Mouse (Mus musculus): ENCODE measurements around the gene Ptgis. TPM values are rescaled to one million over a fixed set of nuclear protein-coding genes. Genes with fewer than 3 reads are reported as not detected.

Ptgis gene
- polyA plus RNA-seq, 1 experiment from 2014 or later, result 5.6 TPM

DNA sequence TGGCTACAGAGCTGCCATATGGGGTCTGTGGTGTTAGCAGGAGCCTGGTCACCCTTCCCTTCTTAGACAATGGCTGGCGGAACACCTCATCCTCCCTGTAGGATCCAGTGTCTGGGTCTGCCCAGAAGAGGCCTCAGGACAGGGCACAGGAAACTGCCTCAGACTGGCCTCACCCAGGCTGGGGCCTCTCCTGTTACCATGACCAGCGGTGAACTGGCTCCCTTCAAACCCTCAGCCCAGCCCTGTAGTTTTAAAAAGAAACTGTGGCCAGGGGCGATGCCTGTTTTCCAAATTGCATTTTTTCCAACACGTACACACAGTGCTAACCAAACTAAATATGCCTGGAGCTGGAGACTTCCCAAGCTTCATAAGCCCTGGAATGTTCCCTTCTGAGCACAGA, 20.7 kb upstream of the Ptgis start:
- no peak overlapping the region for H3K9ac ChIP-seq (replicated peaks)
- no peak overlapping the region for H3K27ac ChIP-seq (replicated peaks)
- no peaks in the 10 kb centered on the region for H3K9me3 ChIP-seq (replicated peaks)
- no peaks in the 10 kb centered on the region for H3K27me3 ChIP-seq (replicated peaks)
- H3K4me2 ChIP-seq, result no peak overlapping the region
- no peaks in the 10 kb centered on the region for H3K36me3 ChIP-seq
- WGBS, result 87% methylated on average over 4 of the region's 4 CpGs
- no peaks in the 10 kb centered on the region for H3K4me1 ChIP-seq
- H3K4me3 ChIP-seq (replicated peaks), result no peak overlapping the region
- no peak for ATAC-seq (ENCODE audit: low FRiP score)

- Histone ChIP-seq H3K4me2 (no peak overlapping the region), H3K27ac (replicated peaks) (no peak overlapping the region), H3K9ac (replicated peaks) (no peak overlapping the region), H3K27me3 (replicated peaks) (no peaks in the 10 kb centered on the region), H3K4me3 (replicated peaks) (no peak overlapping the region), H3K9me3 (replicated peaks) (no peaks in the 10 kb centered on the region), H3K36me3 (no peaks in the 10 kb centered on the region), H3K4me1 (no peaks in the 10 kb centered on the region)
- whole genome bisulfite sequencing, result 62% methylated on average over 3 of the region's 3 CpGs
- ATAC-seq (ENCODE audit: low FRiP score), result no peak
These were observed 17.4 kb upstream of the Ptgis start for GRCm38 (mm10) chr2:167257790-167258189.

GRCm38 (mm10) chr2:167254808-167255207, 14.4 kb upstream of the Ptgis start:
- Histone ChIP-seq H3K9me3 (replicated peaks) (no peaks in the 10 kb centered on the region), H3K4me2 (no peak overlapping the region), H3K27ac (replicated peaks) (no peak overlapping the region), H3K4me1 (0 out of 2 replicates have a peak, but pooled peaks cover 8% of the 10 kb centered on the region), H3K4me3 (replicated peaks) (no peak overlapping the region), H3K36me3 (no peaks in the 10 kb centered on the region), H3K9ac (replicated peaks) (no peak overlapping the region), H3K27me3 (replicated peaks) (no peaks in the 10 kb centered on the region)
- WGBS, result 83% methylated on average over 6 of the region's 6 CpGs
- ATAC-seq (ENCODE audit: low FRiP score), result no peak

DNA sequence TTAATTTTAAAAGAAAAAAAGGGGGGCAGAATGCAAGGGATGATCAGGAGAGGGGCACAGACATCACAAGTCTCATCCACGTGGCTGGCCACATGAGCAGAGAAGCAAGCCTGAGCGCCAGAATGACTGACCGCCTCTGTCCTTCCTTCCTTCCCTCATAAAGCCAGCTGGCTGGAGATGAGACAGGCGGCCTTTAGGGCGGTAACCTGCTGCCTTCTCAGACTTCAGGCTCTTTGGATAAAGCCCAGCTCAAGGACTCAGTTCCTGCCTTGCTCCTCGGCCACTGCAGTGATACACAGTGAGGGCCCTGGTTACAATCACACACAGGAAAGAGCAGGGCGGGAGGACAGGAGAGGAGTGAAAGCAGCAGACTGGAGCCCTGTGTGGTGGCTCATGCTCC, 13.8 kb upstream of the Ptgis start:
- Histone ChIP-seq H3K9ac (replicated peaks) (no peak overlapping the region), H3K27ac (replicated peaks) (no peak overlapping the region), H3K36me3 (no peaks in the 10 kb centered on the region), H3K9me3 (replicated peaks) (no peaks in the 10 kb centered on the region), H3K4me2 (no peak overlapping the region), H3K4me3 (replicated peaks) (no peak overlapping the region), H3K4me1 (0 out of 2 replicates have a peak, but pooled peaks cover 8% of the 10 kb centered on the region), H3K27me3 (replicated peaks) (no peaks in the 10 kb centered on the region)
- 63% methylated on average over 7 of the region's 7 CpGs for WGBS
- ATAC-seq (ENCODE audit: low FRiP score), result no peak

GRCm38 (mm10) chr2:167253476-167253875, 13.1 kb upstream of the Ptgis start:
- Histone ChIP-seq H3K27me3 (replicated peaks) (no peaks in the 10 kb centered on the region), H3K4me3 (replicated peaks) (no peak overlapping the region), H3K36me3 (no peaks in the 10 kb centered on the region), H3K4me2 (no peak overlapping the region), H3K9me3 (replicated peaks) (no peaks in the 10 kb centered on the region), H3K4me1 (0 out of 2 replicates have a peak, but pooled peaks cover 8% of the 10 kb centered on the region), H3K9ac (replicated peaks) (no peak overlapping the region), H3K27ac (replicated peaks) (no peak overlapping the region)
- 89% methylated on average over 5 of the region's 5 CpGs for WGBS
- no peak for ATAC-seq (ENCODE audit: low FRiP score)

- Histone ChIP-seq H3K27ac (replicated peaks) (no peak overlapping the region), H3K9ac (replicated peaks) (no peak overlapping the region), H3K4me1 (0 out of 2 replicates have a peak, but pooled peaks cover 8% of the 10 kb centered on the region), H3K36me3 (no peaks in the 10 kb centered on the region), H3K9me3 (replicated peaks) (no peaks in the 10 kb centered on the region), H3K4me3 (replicated peaks) (no peak overlapping the region), H3K27me3 (replicated peaks) (no peaks in the 10 kb centered on the region), H3K4me2 (no peak overlapping the region)
- WGBS, result 50% methylated on average over 3 of the region's 3 CpGs
- ATAC-seq (ENCODE audit: low FRiP score), result no peak
These were observed 11.8 kb upstream of the Ptgis start for GRCm38 (mm10) chr2:167252057-167252687.

DNA sequence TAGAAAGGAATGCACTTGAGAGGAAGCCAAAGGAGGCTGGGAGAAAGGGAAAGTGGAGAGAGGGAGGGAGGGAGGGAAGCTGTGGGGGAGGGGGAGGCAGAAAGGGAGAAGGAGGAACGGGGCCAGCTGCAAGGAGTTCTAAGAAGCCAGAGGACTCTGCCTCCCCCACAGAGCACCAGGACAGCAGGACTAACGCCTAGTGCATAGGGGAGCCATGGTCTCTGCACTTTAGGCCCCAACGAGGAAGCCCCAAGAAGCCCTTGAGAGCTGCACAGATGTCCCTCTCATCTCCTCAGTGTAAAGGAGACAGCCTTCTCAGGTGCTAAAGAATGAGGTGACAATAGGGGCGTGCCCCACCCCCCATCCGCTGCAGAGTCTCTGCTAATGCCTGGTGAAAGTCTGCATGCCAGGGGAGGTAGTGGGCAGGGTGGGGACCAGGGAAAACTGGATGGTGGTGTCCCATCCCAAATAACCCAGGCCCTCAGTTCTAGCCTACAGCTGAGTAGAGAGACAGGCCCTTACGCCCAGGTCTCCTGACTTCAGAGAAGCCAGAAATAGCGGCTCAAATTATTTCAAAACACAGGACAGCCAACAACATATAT, 10.4 kb upstream of the Ptgis start:
- H3K36me3 ChIP-seq, result no peaks in the 10 kb centered on the region
- no peak overlapping the region for H3K4me2 ChIP-seq
- no peak overlapping the region for H3K9ac ChIP-seq (replicated peaks)
- no peak for ATAC-seq (ENCODE audit: low FRiP score)
- H3K27ac ChIP-seq (replicated peaks), result no peak overlapping the region
- H3K4me1 ChIP-seq, result 0 out of 2 replicates have a peak, but pooled peaks cover 8% of the 10 kb centered on the region
- no peaks in the 10 kb centered on the region for H3K9me3 ChIP-seq (replicated peaks)
- WGBS, result 35% methylated on average over 7 of the region's 7 CpGs
- H3K4me3 ChIP-seq (replicated peaks), result no peak overlapping the region
- no peaks in the 10 kb centered on the region for H3K27me3 ChIP-seq (replicated peaks)

DNA sequence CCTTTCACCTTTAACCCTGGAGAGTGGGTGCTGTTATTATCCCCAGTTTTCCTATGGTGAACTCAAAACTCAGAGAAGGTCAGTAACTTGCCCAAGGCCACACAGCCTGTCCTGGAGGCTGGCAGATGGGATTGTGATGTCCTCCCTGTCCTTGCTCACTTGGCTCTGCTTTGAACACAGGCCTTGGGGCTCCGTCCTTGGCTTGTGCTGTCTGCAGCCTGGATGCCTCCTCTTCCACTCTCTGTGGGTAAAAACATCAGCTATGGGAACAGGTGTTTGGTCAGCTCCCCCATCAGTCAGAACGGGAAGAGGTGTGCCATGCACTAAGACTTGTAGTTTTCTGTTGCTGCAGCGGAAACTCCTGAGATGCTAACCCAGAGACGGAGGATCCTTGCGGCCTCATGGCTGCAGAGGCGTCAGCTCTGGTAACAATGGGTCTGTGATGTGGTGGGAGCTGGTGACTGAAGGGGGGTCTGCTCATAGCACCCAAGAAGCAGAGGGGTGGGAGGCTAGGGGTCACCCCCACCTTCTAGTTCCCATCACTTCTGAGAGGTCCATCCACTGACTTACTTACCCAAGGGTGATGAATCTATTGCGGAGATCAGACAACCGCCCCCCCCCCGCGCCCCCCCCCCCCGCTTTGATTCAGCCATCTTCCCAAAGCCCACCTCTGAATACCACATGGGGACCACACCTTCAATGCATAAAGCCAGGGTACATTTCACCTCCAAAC, 9.8 kb upstream of the Ptgis start:
- no peak for ATAC-seq (ENCODE audit: low FRiP score)
- WGBS, result 45% methylated on average over 11 of the region's 11 CpGs
- Histone ChIP-seq H3K9me3 (replicated peaks) (no peaks in the 10 kb centered on the region), H3K36me3 (no peaks in the 10 kb centered on the region), H3K4me1 (0 out of 2 replicates have a peak, but pooled peaks cover 8% of the 10 kb centered on the region), H3K27ac (replicated peaks) (no peak overlapping the region), H3K4me3 (replicated peaks) (no peak overlapping the region), H3K27me3 (replicated peaks) (no peaks in the 10 kb centered on the region), H3K9ac (replicated peaks) (no peak overlapping the region), H3K4me2 (no peak overlapping the region)

DNA sequence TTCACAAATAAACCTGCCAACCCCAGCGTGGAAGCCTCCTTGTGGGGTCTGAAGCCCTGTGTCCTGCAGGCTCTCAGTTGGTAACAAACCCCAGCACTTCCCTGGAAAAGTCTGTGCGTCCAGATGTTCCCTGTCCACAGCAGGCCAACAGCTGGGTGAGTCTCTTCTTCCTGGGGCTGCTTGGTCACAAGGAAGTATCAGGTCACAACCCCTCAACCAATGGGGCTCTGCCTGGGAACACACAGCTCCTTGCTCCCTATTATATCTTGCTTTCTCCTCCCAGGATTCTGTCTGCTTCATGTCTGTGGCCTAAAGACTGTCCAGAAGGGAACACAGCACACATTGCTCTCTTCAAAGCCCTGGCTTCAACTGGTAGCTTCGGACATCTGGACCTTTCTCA, 9.2 kb upstream of the Ptgis start:
- Histone ChIP-seq H3K4me2 (no peak overlapping the region), H3K36me3 (no peaks in the 10 kb centered on the region)
- WGBS, result 77% methylated on average over 3 of the region's 3 CpGs

GRCm38 (mm10) chr2:167247823-167248222, 7.4 kb upstream of the Ptgis start:
- no peak overlapping the region for H3K4me3 ChIP-seq (replicated peaks)
- H3K4me1 ChIP-seq, result 0 out of 2 replicates have a peak, but pooled peaks cover 8% of the 10 kb centered on the region
- H3K9ac ChIP-seq (replicated peaks), result no peak overlapping the region
- H3K9me3 ChIP-seq (replicated peaks), result no peaks in the 10 kb centered on the region
- ATAC-seq (ENCODE audit: low FRiP score), result no peak
- no peak overlapping the region for H3K4me2 ChIP-seq
- no peak overlapping the region for H3K27ac ChIP-seq (replicated peaks)
- WGBS, result 37% methylated on average over 2 of the region's 2 CpGs
- H3K27me3 ChIP-seq (replicated peaks), result no peaks in the 10 kb centered on the region
- H3K36me3 ChIP-seq, result no peaks in the 10 kb centered on the region

More for the DNA sequence above, 9.2 kb upstream of the Ptgis start:
- Histone ChIP-seq H3K4me1 (0 out of 2 replicates have a peak, but pooled peaks cover 8% of the 10 kb centered on the region), H3K9me3 (replicated peaks) (no peaks in the 10 kb centered on the region), H3K9ac (replicated peaks) (no peak overlapping the region), H3K27ac (replicated peaks) (no peak overlapping the region), H3K4me3 (replicated peaks) (no peak overlapping the region), H3K27me3 (replicated peaks) (no peaks in the 10 kb centered on the region)
- ATAC-seq (ENCODE audit: low FRiP score), result no peak

- ATAC-seq (ENCODE audit: low FRiP score), result no peak
- H3K9me3 ChIP-seq (replicated peaks), result no peaks in the 10 kb centered on the region
- H3K4me3 ChIP-seq (replicated peaks), result no peak overlapping the region
- no peaks in the 10 kb centered on the region for H3K27me3 ChIP-seq (replicated peaks)
- H3K36me3 ChIP-seq, result no peaks in the 10 kb centered on the region
- H3K27ac ChIP-seq (replicated peaks), result no peak overlapping the region
- H3K9ac ChIP-seq (replicated peaks), result no peak overlapping the region
- whole genome bisulfite sequencing, result 79% methylated on average over 7 of the region's 7 CpGs
- H3K4me2 ChIP-seq, result no peak overlapping the region
- H3K4me1 ChIP-seq, result 0 out of 2 replicates have a peak, but pooled peaks cover 3% of the 10 kb centered on the region
These were observed 6.3 kb upstream of the Ptgis start for GRCm38 (mm10) chr2:167246704-167247103.

DNA sequence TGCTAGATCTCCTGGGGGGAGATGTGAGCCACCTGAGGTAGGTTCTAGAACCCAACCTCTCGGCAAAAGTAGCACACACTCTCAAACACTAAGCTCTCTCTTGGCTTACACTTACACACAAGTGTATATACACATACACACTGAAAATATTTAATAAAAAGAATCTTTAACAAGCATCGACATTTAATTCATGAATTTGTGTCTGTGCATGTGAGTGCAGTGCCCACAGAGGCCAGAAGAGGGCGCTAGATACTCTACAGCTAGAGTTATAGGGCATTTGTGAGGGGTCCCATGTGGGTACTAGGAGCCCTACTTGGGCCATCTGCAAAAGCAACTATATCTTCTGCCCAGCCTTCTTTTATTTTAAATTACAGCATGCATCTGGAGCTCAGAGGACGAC, 4.5 kb upstream of the Ptgis start:
- Histone ChIP-seq H3K4me3 (replicated peaks) (no peak overlapping the region), H3K4me2 (no peak overlapping the region), H3K27ac (replicated peaks) (no peak overlapping the region), H3K9ac (replicated peaks) (no peak overlapping the region), H3K36me3 (no peaks in the 10 kb centered on the region), H3K9me3 (replicated peaks) (no peaks in the 10 kb centered on the region), H3K4me1 (peaks cover 8% of the 10 kb centered on the region), H3K27me3 (replicated peaks) (peaks cover 3% of the 10 kb centered on the region; the same call in 1 of the 2 replicates)
- WGBS, result 80% methylated on average over 4 of the region's 4 CpGs
- ATAC-seq (ENCODE audit: low FRiP score), result no peak

Measured in neural tube, embryonic 15.5 days (tissue).